Mouse (Mus musculus): ENCODE measurements around the gene Tspan31.

- no peak for TF ChIP-seq CTCF (IDR thresholded peaks at IDR 0.05 in 2 of 3, conservative IDR thresholded peaks at IDR 0.05 in 1 of 3; ENCODE audit: control insufficient read depth in 1 of 3, insufficient read depth in 1 of 3, low read depth in 2 of 3, low read length in 3 of 3, poor library complexity in 1 of 3, severe bottlenecking in 1 of 3)
- TF ChIP-seq KAT2A (conservative IDR thresholded peaks at IDR 0.05; ENCODE audit: low read depth, low read length), result no peak
These were observed 33.6 kb upstream of the Tspan31 start for GRCm38 (mm10) chr10:127103631-127104030.
